Mouse (Mus musculus) heart, embryonic 13.5 days (tissue): ENCODE data around the gene Gpatch1. TPM values are rescaled to one million over a fixed set of nuclear protein-coding genes. Genes with fewer than 3 reads are reported as not detected.
A peak's percentile ranks its signal among the peaks of the same experiment; 100 is the strongest.

Experiments
- ATAC-seq: fragments of 200-750 bp; cut with Nextera tagmentation; 2 replicates; pipeline ENCODE4 v1.8.0; 2017; ENCODE audit warnings: moderate TSS enrichment; ENCODE audit not compliant: insufficient number of reproducible peaks, low FRiP score, low TSS enrichment; ENCODE audit errors: extremely low read depth
- H3K27ac ChIP-seq: fragments of 300-500 bp; sonication (generic); replicated peaks from 2 replicates; pipeline ENCODE4 v1.5.1; 2015; ENCODE audit warnings: moderate library complexity, mild to moderate bottlenecking, inconsistent platforms
- H3K27me3 ChIP-seq: fragments of 300-500 bp; sonication (generic); replicated peaks from 2 replicates; pipeline ENCODE4 v1.6.1; 2015; ENCODE audit warnings: mild to moderate bottlenecking, inconsistent platforms
- H3K36me3 ChIP-seq: fragments of 300-500 bp; sonication (generic); 2 replicates; pipeline ENCODE4 v1.6.1; 2015; ENCODE audit warnings: mild to moderate bottlenecking, inconsistent platforms
- H3K4me1 ChIP-seq: fragments of 300-500 bp; sonication (generic); 2 replicates; pipeline ENCODE4 v1.6.1; 2015; ENCODE audit warnings: inconsistent platforms
- H3K4me2 ChIP-seq: fragments of 300-500 bp; sonication (generic); 2 replicates; pipeline ENCODE4 v1.6.1; 2015; ENCODE audit warnings: inconsistent platforms, mild to moderate bottlenecking, moderate library complexity
- H3K4me3 ChIP-seq: fragments of 300-500 bp; sonication (generic); 2 replicates; pipeline ENCODE4 v1.5.1; 2015; ENCODE audit warnings: moderate library complexity, mild to moderate bottlenecking, inconsistent platforms
- H3K9ac ChIP-seq: fragments of 300-500 bp; sonication (generic); 2 replicates; pipeline ENCODE4 v1.6.1; 2015; ENCODE audit warnings: inconsistent platforms, mild to moderate bottlenecking, moderate library complexity
- H3K9me3 ChIP-seq: fragments of 300-500 bp; sonication (generic); 2 replicates; pipeline ENCODE4 v1.6.1; 2016; ENCODE audit warnings: inconsistent platforms
- WGBS: fragments of 180-500 bp; shearing (Covaris S2); methylation state at CpG from one replicate; pipeline ENCODE4 v1.1.7; 2015; ENCODE audit warnings: mixed read lengths; 5-methylcytosine and 5-hydroxymethylcytosine counted together
- polyA plus RNA-seq: library from polyadenylated mRNA; unstranded; fragments of >200 nt; fragmentation: Nextera tagmentation; extraction: Ambion mirVana; gene quantifications from 2 replicates; pipeline ENCODE4 v1.2.1, GENCODE M21; 2015

The Gpatch1 gene
- polyA plus RNA-seq, 1 experiment from 2014 or later: 11.0 TPM

DNA sequence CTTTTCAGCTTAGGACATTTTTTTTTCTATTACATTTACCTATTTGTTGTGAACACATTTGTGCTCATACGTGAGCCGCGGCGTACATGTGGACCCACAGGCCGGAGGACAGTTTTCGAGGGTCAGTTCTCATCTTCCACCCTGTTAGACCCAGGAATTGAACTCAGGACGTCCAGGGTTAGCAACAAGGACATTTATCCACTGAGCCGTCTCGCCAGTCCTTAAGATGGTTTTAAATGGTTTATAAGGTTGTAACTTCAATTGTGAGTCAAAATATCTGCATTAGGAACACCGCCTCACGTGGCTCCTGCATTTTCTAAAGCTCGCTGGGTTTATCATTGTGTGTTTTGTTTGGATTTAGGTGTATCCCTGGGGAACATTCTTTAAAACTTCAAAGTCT, 84.4 kb downstream of the Gpatch1 start:
- H3K4me2 ChIP-seq: peak overlapping the region; percentile 72
- peak overlapping the region; percentile 83 for H3K9ac ChIP-seq
- no peaks in the 10 kb centered on the region for H3K36me3 ChIP-seq
- H3K4me3 ChIP-seq: peak overlapping the region; percentile 72
- ATAC-seq: no peak
- no peaks in the 10 kb centered on the region for H3K9me3 ChIP-seq
- H3K4me1 ChIP-seq: peaks cover 6% of the 10 kb centered on the region
- no peaks in the 10 kb centered on the region for H3K27me3 ChIP-seq
- H3K27ac ChIP-seq: peak overlapping the region; percentile 85
- 45% methylated on average over 12 of the region's 12 CpGs for WGBS

DNA sequence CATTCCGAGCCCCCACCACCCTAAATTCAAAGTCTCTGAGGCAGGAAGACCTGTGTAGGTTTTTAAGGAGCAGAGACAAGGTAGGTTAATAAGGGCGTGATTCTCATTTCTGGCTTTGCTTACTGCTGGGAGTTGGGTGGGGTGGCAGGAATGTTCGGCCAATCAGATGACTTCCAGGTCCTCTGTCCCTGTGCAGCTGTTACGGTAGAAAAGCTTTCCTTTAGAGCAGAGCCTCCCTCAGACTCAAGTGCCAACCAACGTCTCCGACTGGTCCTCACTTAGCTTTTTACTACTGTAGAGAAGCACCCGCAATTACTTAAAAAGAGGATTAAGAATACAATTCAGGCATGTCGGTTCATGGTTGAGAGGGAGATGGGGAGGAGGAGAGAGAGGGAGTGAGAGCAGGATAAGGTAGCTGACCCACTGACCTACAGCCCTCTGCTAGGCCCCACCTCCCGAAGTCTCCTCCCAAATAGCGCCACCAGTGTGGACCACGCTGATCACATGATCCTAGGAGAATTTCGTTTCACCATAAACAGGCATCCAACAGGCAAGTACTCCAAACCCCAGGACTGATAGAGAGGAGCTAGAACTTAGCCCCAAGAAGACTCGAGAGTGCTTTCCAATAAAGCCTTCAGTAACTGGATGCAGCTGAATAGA, 85.3 kb downstream of the Gpatch1 start:
- Histone ChIP-seq H3K9ac (no peak overlapping the region), H3K36me3 (no peaks in the 10 kb centered on the region), H3K9me3 (no peaks in the 10 kb centered on the region), H3K4me1 (peaks cover 6% of the 10 kb centered on the region), H3K4me2 (0 out of 2 replicates have a peak overlapping the region, but pooled peaks have one; percentile 72), H3K4me3 (no peak overlapping the region), H3K27me3 (no peaks in the 10 kb centered on the region), H3K27ac (no peak overlapping the region)
- no peak for ATAC-seq
- WGBS: 35% methylated on average over 13 of the region's 13 CpGs

DNA sequence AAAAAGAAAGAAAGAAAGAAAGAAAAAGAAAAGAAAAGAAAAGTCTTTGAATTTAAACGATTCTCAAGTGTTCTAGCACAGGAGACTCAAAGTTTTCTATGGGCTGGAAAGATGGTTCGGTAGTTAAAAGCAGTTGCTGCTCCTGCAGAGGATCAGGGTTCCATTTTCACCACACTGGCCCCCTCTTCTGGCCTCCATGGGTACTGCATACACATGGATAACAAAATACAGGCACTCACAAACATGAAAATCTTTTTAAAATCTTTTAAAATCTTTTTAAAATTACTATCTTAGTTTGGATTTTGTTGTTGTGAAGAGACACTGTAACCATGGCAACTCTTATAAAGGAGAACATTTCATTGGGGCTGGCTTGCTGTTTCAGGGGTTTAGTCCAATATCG, 87.9 kb downstream of the Gpatch1 start:
- H3K4me3 ChIP-seq: no peak overlapping the region
- ATAC-seq: no peak
- H3K4me1 ChIP-seq: 0 out of 2 replicates have a peak, but pooled peaks cover under 1% of the 10 kb centered on the region
- no peak overlapping the region for H3K27ac ChIP-seq
- H3K9ac ChIP-seq: no peak overlapping the region
- no peak overlapping the region for H3K4me2 ChIP-seq
- no peaks in the 10 kb centered on the region for H3K9me3 ChIP-seq
- no peaks in the 10 kb centered on the region for H3K36me3 ChIP-seq
- no peaks in the 10 kb centered on the region for H3K27me3 ChIP-seq
- WGBS: 63% methylated on average over 3 of the region's 3 CpGs

Other genes with a start within 250 kb of the Gpatch1 start
- 0.47 and 0.78 TPM in 2 replicates for gene Cebpa, start 199.1 kb downstream of the Gpatch1 start, polyA plus RNA-seq
- 1.1 and 2.2 TPM in 2 replicates for gene Slc7a10, start 132.1 kb downstream of the Gpatch1 start, polyA plus RNA-seq
- gene Lrp3, start 102.9 kb downstream of the Gpatch1 start, polyA plus RNA-seq: 1.6 and 1.7 TPM in 2 replicates
- 5.3 and 6.0 TPM in 2 replicates for gene Rhpn2, start 15.7 kb upstream of the Gpatch1 start, polyA plus RNA-seq
- 13.3 and 14.0 TPM in 2 replicates for gene Faap24, start 78.4 kb upstream of the Gpatch1 start, polyA plus RNA-seq
- 37.3 and 39.2 TPM in 2 replicates for gene Cep89, start 78.6 kb upstream of the Gpatch1 start, polyA plus RNA-seq
- gene Slc7a9, start 130.4 kb upstream of the Gpatch1 start, polyA plus RNA-seq: 0.79 and 1.2 TPM in 2 replicates
- gene Tdrd12, start 219.3 kb upstream of the Gpatch1 start, polyA plus RNA-seq: 0.88 and 0.99 TPM in 2 replicates
- gene Nudt19, start 237.9 kb upstream of the Gpatch1 start, polyA plus RNA-seq: 89.9 and 104 TPM in 2 replicates